Mouse (Mus musculus): Measurements from ENCODE around the gene Scpep1. TPM values are rescaled to one million over a fixed set of nuclear protein-coding genes. Genes with fewer than 3 reads are reported as not detected.
A peak's percentile ranks its signal among the peaks of the same experiment; 100 is the strongest.
"Not testable (repeated sequence)": the region's sequence is repeated elsewhere in the genome, so short reads cannot be mapped to it uniquely, and the experiment has no call there.

Gene Scpep1
- polyA plus RNA-seq (2015; fragmentation: Nextera tagmentation; extraction: Ambion mirVana), result 77.2 and 80.8 TPM in 2 replicates

DNA sequence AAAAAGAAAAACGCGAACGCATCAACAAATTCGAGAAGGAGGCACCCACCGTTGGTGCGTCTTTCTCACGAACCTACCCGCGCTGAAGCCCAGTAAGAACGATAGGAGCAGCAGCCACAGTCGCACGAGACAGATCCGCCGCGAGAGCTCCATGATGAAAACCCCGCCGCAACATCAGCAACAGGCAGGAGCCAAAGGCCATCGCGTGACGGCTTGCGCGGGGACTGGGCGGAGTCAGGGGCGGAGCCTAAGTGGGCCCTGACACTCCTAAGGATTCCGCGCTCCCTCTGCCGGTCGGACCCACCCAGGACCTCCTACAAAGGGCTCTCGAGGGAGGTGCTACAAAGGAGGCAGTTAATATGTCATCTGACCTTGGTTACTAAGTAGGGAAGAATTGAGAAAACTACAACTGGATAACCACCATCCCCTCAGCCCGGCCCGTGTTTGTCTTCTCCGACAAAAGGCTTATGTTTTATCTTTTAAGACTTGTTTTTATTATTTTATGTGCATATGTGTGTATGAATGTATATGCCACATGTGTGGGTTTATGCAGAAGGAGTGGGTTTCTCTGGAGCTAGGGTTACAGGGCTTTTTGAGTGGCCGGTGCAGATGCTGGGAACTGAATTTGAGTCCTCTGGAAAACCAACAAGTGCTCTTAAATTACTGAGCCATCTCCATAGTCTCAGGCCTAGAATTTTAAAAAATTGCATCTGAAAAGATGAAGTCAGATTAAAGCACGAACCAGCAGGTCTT lies at the start of gene Scpep1:
TSS of gene Scpep1 (minus strand) at position 249 of the 753 bp plus-strand sequence.
- WGBS, result 4% methylated on average over 34 of the region's 34 CpGs
- H3K9ac ChIP-seq, result peak within 1 kb of the TSS; percentile 69
- H3K36me3 ChIP-seq, result peaks cover 14% of the 10 kb centered on the region
- H3K9me3 ChIP-seq, result no peaks in the 10 kb centered on the region
- peaks cover 14% of the 10 kb centered on the region for H3K4me1 ChIP-seq
- H3K4me2 ChIP-seq (replicated peaks), result peak within 1 kb of the TSS; percentile 67
- no peaks in the 10 kb centered on the region for H3K27me3 ChIP-seq
- peak; percentile 94 for ATAC-seq (ENCODE audit: low FRiP score, low read depth)
- no peak within 1 kb of the TSS for H3K27ac ChIP-seq
- peak within 1 kb of the TSS; percentile 58 for H3K4me3 ChIP-seq

DNA sequence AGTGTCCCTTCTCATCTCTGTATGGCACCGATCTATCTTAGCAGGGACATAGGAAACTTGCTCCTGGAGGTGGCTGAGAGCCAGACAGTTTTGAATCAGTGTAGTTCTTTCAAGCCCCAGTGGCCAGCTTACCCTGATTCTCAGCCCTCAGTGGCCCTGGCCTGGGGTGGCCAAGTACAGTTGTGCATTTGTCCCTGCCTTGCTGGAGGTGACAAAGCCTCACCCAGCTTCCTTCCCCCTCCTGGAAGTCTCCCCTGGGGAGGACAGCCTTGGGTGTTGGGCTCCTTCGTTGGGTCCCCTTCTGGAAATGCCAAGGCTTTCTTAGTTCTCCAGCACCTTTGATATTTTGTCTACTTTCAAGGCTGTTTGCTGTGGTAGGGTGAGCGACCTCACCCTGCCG lies 48.5 kb upstream of the Scpep1 start:
- H3K4me2 ChIP-seq (replicated peaks), result no peak overlapping the region
- no peaks in the 10 kb centered on the region for H3K9me3 ChIP-seq
- no peaks in the 10 kb centered on the region for H3K36me3 ChIP-seq
- no peak overlapping the region for H3K27ac ChIP-seq
- ATAC-seq (ENCODE audit: low FRiP score, low read depth), result no peak
- peaks cover 28% of the 10 kb centered on the region for H3K27me3 ChIP-seq
- no peak overlapping the region for H3K9ac ChIP-seq
- H3K4me3 ChIP-seq, result no peak overlapping the region
- H3K4me1 ChIP-seq, result 0 out of 2 replicates have a peak, but pooled peaks cover 5% of the 10 kb centered on the region
- WGBS, result 64% methylated on average over 4 of the region's 4 CpGs

DNA sequence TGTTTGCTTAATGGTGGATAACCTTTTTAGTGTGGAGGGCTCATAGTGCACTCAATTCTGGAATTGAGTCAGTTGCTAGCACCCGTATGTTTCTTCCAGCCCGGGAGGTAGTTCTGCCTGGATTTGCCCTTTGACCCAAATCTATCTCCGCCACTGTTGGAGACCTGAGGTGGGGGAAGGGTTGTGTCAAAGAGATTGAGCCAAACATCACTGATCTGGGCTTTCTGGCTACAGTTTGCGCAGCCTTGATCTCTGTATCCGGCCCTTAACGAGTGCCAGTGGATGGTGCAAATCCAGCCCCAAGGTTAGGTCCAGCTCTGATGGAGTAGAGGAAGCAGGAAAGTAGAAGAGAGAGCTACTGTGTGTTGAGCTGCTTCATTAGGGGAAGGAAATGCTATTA lies 47.8 kb upstream of the Scpep1 start:
- ATAC-seq (ENCODE audit: low FRiP score, low read depth), result no peak
- Histone ChIP-seq H3K27ac (no peak overlapping the region), H3K36me3 (no peaks in the 10 kb centered on the region), H3K4me2 (replicated peaks) (no peak overlapping the region; the same call in 1 of the 2 replicates), H3K27me3 (peaks cover 34% of the 10 kb centered on the region), H3K4me1 (0 out of 2 replicates have a peak, but pooled peaks cover 5% of the 10 kb centered on the region), H3K9me3 (no peaks in the 10 kb centered on the region), H3K9ac (no peak overlapping the region), H3K4me3 (no peak overlapping the region)
- WGBS, result 25% methylated on average over 6 of the region's 6 CpGs

DNA sequence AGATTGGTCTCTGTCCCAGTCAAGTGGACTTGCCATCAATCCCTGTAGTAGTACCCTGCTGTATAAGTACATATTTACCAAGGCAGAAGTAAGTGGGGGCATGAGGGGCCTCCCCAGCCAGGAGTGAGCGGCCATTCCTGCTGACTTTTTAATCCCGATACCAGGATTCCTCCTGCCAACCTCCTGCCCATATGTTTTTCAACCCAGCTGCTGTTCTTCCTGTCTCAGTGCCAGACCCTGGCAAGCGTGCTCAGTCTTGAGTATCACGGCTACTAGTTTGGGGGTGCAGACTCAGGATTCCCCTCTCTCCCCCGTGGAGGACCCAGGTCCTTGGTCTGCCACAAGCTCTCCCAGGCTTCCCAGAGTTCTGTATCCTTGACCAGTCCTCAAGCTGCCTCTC lies 47.4 kb upstream of the Scpep1 start:
- H3K27ac ChIP-seq, result no peak overlapping the region
- 0 out of 2 replicates have a peak, but pooled peaks cover 5% of the 10 kb centered on the region for H3K4me1 ChIP-seq
- 74% methylated on average over 5 of the region's 5 CpGs for WGBS
- H3K4me2 ChIP-seq (replicated peaks), result no peak overlapping the region; the same call in 1 of the 2 replicates
- H3K27me3 ChIP-seq, result peaks cover 38% of the 10 kb centered on the region
- ATAC-seq (ENCODE audit: low FRiP score, low read depth), result no peak
- H3K9ac ChIP-seq, result no peak overlapping the region
- no peaks in the 10 kb centered on the region for H3K9me3 ChIP-seq
- no peak overlapping the region for H3K4me3 ChIP-seq
- H3K36me3 ChIP-seq, result no peaks in the 10 kb centered on the region

GRCm38 (mm10) chr11:89002068-89002467 lies 46.8 kb upstream of the Scpep1 start:
- H3K36me3 ChIP-seq, result no peaks in the 10 kb centered on the region
- H3K27ac ChIP-seq, result no peak overlapping the region
- no peak for ATAC-seq (ENCODE audit: low FRiP score, low read depth)
- H3K4me2 ChIP-seq (replicated peaks), result no peak overlapping the region
- H3K9ac ChIP-seq, result no peak overlapping the region
- WGBS, result 84% methylated on average over 5 of the region's 5 CpGs
- H3K4me1 ChIP-seq, result 0 out of 2 replicates have a peak, but pooled peaks cover 5% of the 10 kb centered on the region
- peaks cover 38% of the 10 kb centered on the region for H3K27me3 ChIP-seq
- H3K9me3 ChIP-seq, result no peaks in the 10 kb centered on the region
- H3K4me3 ChIP-seq, result no peak overlapping the region

GRCm38 (mm10) chr11:89001569-89001968 lies 46.3 kb upstream of the Scpep1 start:
- no peak overlapping the region for H3K4me2 ChIP-seq (replicated peaks)

DNA sequence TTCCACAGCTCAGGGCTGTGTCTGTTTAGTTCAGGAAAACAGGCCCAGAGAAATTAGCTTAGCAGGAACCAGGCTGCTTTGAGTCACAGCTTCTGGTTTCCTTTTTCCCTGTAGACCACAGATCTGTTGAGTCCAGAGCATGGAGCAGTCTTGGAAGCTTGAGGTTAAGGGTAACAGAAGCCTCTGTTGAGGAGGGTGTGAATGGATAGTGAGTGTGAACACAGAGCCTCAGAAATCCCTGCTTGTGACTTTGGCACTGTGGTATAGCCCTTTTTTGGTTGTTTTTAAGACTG lies 45.2 kb upstream of the Scpep1 start:
- Histone ChIP-seq H3K4me1 (0 out of 2 replicates have a peak, but pooled peaks cover 5% of the 10 kb centered on the region), H3K9ac (no peak overlapping the region), H3K4me2 (replicated peaks) (peak overlapping the region; percentile 70), H3K27me3 (peaks cover 38% of the 10 kb centered on the region), H3K4me3 (peak overlapping the region; percentile 52), H3K36me3 (no peaks in the 10 kb centered on the region), H3K27ac (no peak overlapping the region), H3K9me3 (no peaks in the 10 kb centered on the region)
- ATAC-seq (ENCODE audit: low FRiP score, low read depth), result no peak

More at GRCm38 (mm10) chr11:89001569-89001968, 46.3 kb upstream of the Scpep1 start:
- WGBS, result 95% methylated on average over 7 of the region's 7 CpGs
- ATAC-seq (ENCODE audit: low FRiP score, low read depth), result no peak
- 0 out of 2 replicates have a peak, but pooled peaks cover 5% of the 10 kb centered on the region for H3K4me1 ChIP-seq
- H3K36me3 ChIP-seq, result no peaks in the 10 kb centered on the region
- H3K27ac ChIP-seq, result no peak overlapping the region
- H3K9me3 ChIP-seq, result no peaks in the 10 kb centered on the region
- peaks cover 38% of the 10 kb centered on the region for H3K27me3 ChIP-seq
- H3K4me3 ChIP-seq, result no peak overlapping the region
- H3K9ac ChIP-seq, result no peak overlapping the region

DNA sequence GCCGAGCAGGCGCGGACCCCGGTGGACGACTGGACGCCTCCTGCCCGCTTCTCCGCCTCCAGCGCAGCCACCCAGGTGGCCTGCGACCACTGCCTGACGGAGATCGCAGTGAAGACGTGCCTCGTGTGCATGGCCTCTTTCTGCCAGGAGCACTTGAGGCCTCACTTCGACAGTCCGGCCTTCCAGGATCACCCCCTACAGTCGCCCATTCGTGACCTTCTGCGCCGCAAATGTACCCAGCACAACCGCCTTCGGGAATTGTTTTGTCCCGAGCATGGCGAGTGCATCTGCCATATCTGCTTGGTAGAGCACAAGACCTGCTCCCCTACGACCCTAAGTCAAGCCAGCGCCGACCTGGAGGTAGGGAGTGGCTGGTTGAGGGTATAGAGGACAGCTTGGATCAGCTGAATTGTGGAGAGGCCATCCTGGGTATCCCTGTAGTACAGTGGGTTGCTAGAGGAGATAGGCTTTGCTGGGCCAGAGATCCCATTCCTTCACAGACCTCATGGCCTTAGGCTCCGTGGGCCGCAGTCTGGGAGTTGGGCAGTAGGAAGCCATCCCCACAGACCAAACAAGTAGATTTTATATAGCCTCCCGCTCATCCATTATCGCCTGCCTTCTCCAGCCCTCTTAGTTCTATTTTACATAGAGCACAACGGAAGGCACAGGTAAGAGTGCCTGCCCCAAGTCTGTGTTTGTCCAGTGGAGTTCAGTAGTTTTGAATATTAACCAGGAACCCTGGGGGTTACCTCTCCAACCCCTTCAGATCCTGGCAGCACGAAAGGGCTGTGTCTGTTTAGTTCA lies 44.7 kb upstream of the Scpep1 start:
- Histone ChIP-seq H3K4me2 (replicated peaks) (peak overlapping the region; percentile 70), H3K36me3 (no peaks in the 10 kb centered on the region), H3K4me1 (0 out of 2 replicates have a peak, but pooled peaks cover 5% of the 10 kb centered on the region), H3K9ac (peak overlapping the region; percentile 63), H3K27ac (no peak overlapping the region), H3K4me3 (peak overlapping the region; percentile 52), H3K27me3 (peaks cover 38% of the 10 kb centered on the region), H3K9me3 (no peaks in the 10 kb centered on the region)
- ATAC-seq (ENCODE audit: low FRiP score, low read depth), result peak; percentile 29; the same call in 1 of the 2 replicates
- WGBS, result 24% methylated on average over 33 of the region's 33 CpGs

- Histone ChIP-seq H3K27me3 (peaks cover 38% of the 10 kb centered on the region), H3K36me3 (no peaks in the 10 kb centered on the region), H3K4me1 (0 out of 2 replicates have a peak, but pooled peaks cover 5% of the 10 kb centered on the region), H3K9me3 (no peaks in the 10 kb centered on the region), H3K27ac (no peak within 1 kb of the TSS), H3K4me2 (replicated peaks) (peak within 1 kb of the TSS; percentile 70), H3K4me3 (peak within 1 kb of the TSS; percentile 52), H3K9ac (peak within 1 kb of the TSS; percentile 63)
- ATAC-seq (ENCODE audit: low FRiP score, low read depth), result peak; percentile 60
- 3% methylated on average over 48 of the region's 48 CpGs for WGBS
Measured at GRCm38 (mm10) chr11:88998974-88999722, 43.9 kb upstream of the Scpep1 start, which contains the start of gene Trim25. TSS of gene Trim25 (plus strand) at chr11:88999376.

- H3K4me2 ChIP-seq (replicated peaks), result no peak overlapping the region
- peaks cover 38% of the 10 kb centered on the region for H3K27me3 ChIP-seq
- 11% methylated on average over 3 of the region's 3 CpGs for WGBS
- H3K9ac ChIP-seq, result no peak overlapping the region
- H3K9me3 ChIP-seq, result no peaks in the 10 kb centered on the region
- no peak overlapping the region for H3K4me3 ChIP-seq
- ATAC-seq (ENCODE audit: low FRiP score, low read depth), result no peak
- H3K36me3 ChIP-seq, result no peaks in the 10 kb centered on the region
- H3K4me1 ChIP-seq, result 0 out of 2 replicates have a peak, but pooled peaks cover 5% of the 10 kb centered on the region
- H3K27ac ChIP-seq, result no peak overlapping the region
Measured at GRCm38 (mm10) chr11:88998406-88998805, 43.1 kb upstream of the Scpep1 start.

- H3K9me3 ChIP-seq; H3K4me2 ChIP-seq (replicated peaks); H3K4me3 ChIP-seq; H3K27ac ChIP-seq; H3K36me3 ChIP-seq; H3K9ac ChIP-seq; H3K4me1 ChIP-seq; ATAC-seq (ENCODE audit: low FRiP score, low read depth): not testable (repeated sequence)
- WGBS, result 87% methylated on average over 5 of the region's 5 CpGs
- H3K27me3 ChIP-seq, result peaks cover 38% of the 10 kb centered on the region
Measured at GRCm38 (mm10) chr11:88997343-88997742, 42.1 kb upstream of the Scpep1 start.

Data from limb, embryonic 13.5 days (tissue).